In genomic region chr16:46574221-46574620, GRCm38 (mm10) we compare ENCODE assay signal across 12 mouse cellular contexts.
"Had no signal": no experiment of that assay in that cellular context is flagged by ENCODE, and none has a peak within 500 bp of the region (broad histone marks: within the 10 kb centered on the region; RNA-seq: fewer than 3 reads in every experiment).

No protein-coding gene starts in this region.

- H3K4me3 ChIP-seq: limb, embryonic 13.5 days; neural tube, embryonic 12.5 days; stomach, embryonic 15.5 days had no signal

- ATAC-seq: intestine, postnatal 0 days had no signal

- H3K9ac ChIP-seq: limb, embryonic 13.5 days; liver, embryonic 14.5 days; neural tube, embryonic 12.5 days; stomach, embryonic 15.5 days had no signal

- H3K36me3 ChIP-seq: limb, embryonic 13.5 days; neural tube, embryonic 12.5 days; stomach, embryonic 15.5 days had no signal

- H3K27me3 ChIP-seq: limb, embryonic 13.5 days; neural tube, embryonic 12.5 days; stomach, embryonic 15.5 days had no signal

- H3K4me1 ChIP-seq: limb, embryonic 13.5 days; neural tube, embryonic 12.5 days; stomach, embryonic 15.5 days had no signal

- DNase-seq: kidney, adult 8-10 months; kidney, postnatal 25 days; layer of hippocampus, postnatal 36 days; left cerebral cortex, postnatal 4 days; lung, adult 18-20 months; thymus, adult 2 months; thymus, postnatal 36 days had no signal

- H3K9me3 ChIP-seq: limb, embryonic 13.5 days; neural tube, embryonic 12.5 days; stomach, embryonic 15.5 days had no signal

- H3K4me2 ChIP-seq: limb, embryonic 13.5 days; neural tube, embryonic 12.5 days; stomach, embryonic 15.5 days had no signal

- H3K27ac ChIP-seq: limb, embryonic 13.5 days; liver, embryonic 14.5 days; neural tube, embryonic 12.5 days; stomach, embryonic 15.5 days had no signal
